In genomic region chr2:44068151-44068840, GRCm38 (mm10) we compare ENCODE assay signal across 13 mouse cellular contexts.
DNase-seq lines count a peak whose midpoint lies in the region; ATAC-seq lines count a peak whose summit lies in the region.
"Had no signal": no experiment of that assay in that cellular context is flagged by ENCODE, and none has a peak within 500 bp of the region (broad histone marks: within the 10 kb centered on the region; RNA-seq: fewer than 3 reads in every experiment).

No protein-coding gene starts in this region.

- WGBS in kidney, embryonic 15.5 days: 81% methylated on average over 7 of the region's 7 CpGs
- WGBS in forebrain, embryonic 11.5 days: 86% methylated on average over 7 of the region's 7 CpGs

- H3K27me3 ChIP-seq in kidney, embryonic 15.5 days: no peaks in the 10 kb centered on the region
- H3K27me3 ChIP-seq in forebrain, embryonic 11.5 days (ENCODE audit: control insufficient read depth, insufficient read depth, low read length): no peaks in the 10 kb centered on the region

- peak; percentile 7 for DNase-seq in cerebellum, adult 9-10 months
- DNase-seq in kidney, adult 9 months: peak; percentile 22
- peak; percentile 6 for DNase-seq in urinary bladder, postnatal 14 days (ENCODE audit: low spot score)
- DNase-seq in urinary bladder, postnatal 25 days (ENCODE audit: low spot score): no peak
- peak; percentile 83 for DNase-seq in skeletal muscle tissue, adult 2 months (ENCODE audit: low read depth, low spot score)
- DNase-seq in forebrain, embryonic 11.5 days (ENCODE audit: low spot score): no peak
- DNase-seq: forebrain, postnatal 0 days; liver; lung, embryonic 14.5 days had no signal

- H3K9me3 ChIP-seq in kidney, embryonic 15.5 days (replicated peaks): no peaks in the 10 kb centered on the region
- no peaks in the 10 kb centered on the region for H3K9me3 ChIP-seq in forebrain, embryonic 11.5 days (ENCODE audit: control insufficient read depth, low read length)

- H3K27ac ChIP-seq in kidney, embryonic 15.5 days: no peak overlapping the region
- no peak overlapping the region for H3K27ac ChIP-seq in forebrain, embryonic 11.5 days (ENCODE audit: low read depth, low read length)
- H3K27ac ChIP-seq: kidney, postnatal 0 days had no signal

- H3K4me1 ChIP-seq in kidney, embryonic 15.5 days: no peaks in the 10 kb centered on the region
- H3K4me1 ChIP-seq in forebrain, embryonic 11.5 days (replicated peaks; ENCODE audit: control insufficient read depth, insufficient read depth, low read length): no peaks in the 10 kb centered on the region

- no peak for ATAC-seq in cerebellum, adult (ENCODE audit: insufficient number of reproducible peaks, low FRiP score, low TSS enrichment)
- ATAC-seq in kidney, embryonic 15.5 days (replicated peaks; ENCODE audit: low FRiP score): no peak
- ATAC-seq in forebrain, embryonic 11.5 days (replicated peaks; ENCODE audit: low FRiP score): no peak
- ATAC-seq: inflammation-experienced regulatory T-cells, adult 6 months had no signal

- no peaks in the 10 kb centered on the region for H3K36me3 ChIP-seq in kidney, embryonic 15.5 days
- H3K36me3 ChIP-seq in forebrain, embryonic 11.5 days (ENCODE audit: control insufficient read depth, insufficient read depth, low read length): no peaks in the 10 kb centered on the region

- H3K9ac ChIP-seq in kidney, embryonic 15.5 days: no peak overlapping the region
- no peak overlapping the region for H3K9ac ChIP-seq in forebrain, embryonic 11.5 days (ENCODE audit: low read length)
- H3K9ac ChIP-seq: forebrain, postnatal 0 days; lung, embryonic 14.5 days had no signal

- no peak overlapping the region for H3K4me3 ChIP-seq in kidney, embryonic 15.5 days (replicated peaks)
- no peak overlapping the region for H3K4me3 ChIP-seq in forebrain, embryonic 11.5 days (ENCODE audit: low read depth, low read length)

- H3K4me2 ChIP-seq in kidney, embryonic 15.5 days: no peak overlapping the region
- no peak overlapping the region for H3K4me2 ChIP-seq in forebrain, embryonic 11.5 days (ENCODE audit: low read depth, low read length, severe bottlenecking)
- H3K4me2 ChIP-seq: lung, embryonic 14.5 days had no signal

Comparison
In these comparisons a context has a peak if more than half of its experiments do, and no peak if none do; other contexts are left out.
1. DNase-seq: peak in cerebellum, adult 9-10 months (single experiment), kidney, adult 9 months (single experiment), urinary bladder, postnatal 14 days (single experiment) and skeletal muscle tissue, adult 2 months (single experiment); none in urinary bladder, postnatal 25 days (single experiment) and forebrain, embryonic 11.5 days (single experiment).